Mouse (Mus musculus) erythroid progenitor cell, adult 5-6 weeks (primary cell): ENCODE data around the gene Prkag2. TPM values are rescaled to one million over a fixed set of nuclear protein-coding genes. Genes with fewer than 3 reads are reported as not detected.

ENCODE experiments used
- ATAC-seq: replicated peaks from 2 replicates; pipeline ENCODE4 v1.8.0; 2016; ENCODE audit warnings: moderate number of reproducible peaks, mild to moderate bottlenecking, moderate TSS enrichment, inconsistent platforms; ENCODE audit not compliant: poor library complexity, low FRiP score, severe bottlenecking
- total RNA-seq, 2 experiments: library from RNA; stranded (forward) in 1 of 2; stranded (reverse) in 1 of 2; fragments of 150-400 nt in 1 of 2; fragments of 186-747, 209-891 nt in 1 of 2; gene quantifications; 2 replicates each; pipeline versions ENCODE4 v1.2.3 to v1.2.4; 2015 to 2017; ENCODE audit warnings: low replicate concordance in 2 of 2

The Prkag2 gene
- total RNA-seq (2015; ENCODE audit: low replicate concordance) (2.5 and 7.5 TPM in 2 replicates), total RNA-seq (2017; ENCODE audit: low replicate concordance) (1.7 and 5.9 TPM in 2 replicates)

GRCm38 (mm10) chr5:25100516-25101125 is at the start of gene Prkag2:
Gene Prkag2 (minus strand): TSS chr5:25100642.
- no peak for ATAC-seq

- ATAC-seq = no peak
Observed at GRCm38 (mm10) chr5:25149331-25149965, 49.0 kb upstream of the Prkag2 start.

- no peak for ATAC-seq
Observed at GRCm38 (mm10) chr5:25146705-25147104, 46.3 kb upstream of the Prkag2 start.

DNA sequence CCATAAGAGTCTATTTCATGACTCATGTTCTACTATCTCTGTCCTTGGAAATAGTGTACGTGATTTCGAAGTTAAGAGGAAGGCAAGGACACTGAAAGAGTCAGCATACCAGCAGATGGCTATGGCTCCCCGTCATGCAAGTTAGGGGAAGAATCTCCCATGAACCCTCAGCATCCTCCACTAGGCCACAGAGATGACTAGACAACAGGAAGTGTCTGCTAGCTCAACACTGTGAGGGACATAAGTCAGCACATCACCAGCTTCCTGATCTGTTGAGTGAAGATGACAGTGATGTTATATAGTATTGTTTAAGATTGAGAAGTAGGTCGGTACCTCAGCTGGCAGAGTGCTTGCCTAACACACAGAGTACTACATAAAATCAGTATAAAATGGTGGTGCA is 27.4 kb upstream of the Prkag2 start:
- no peak for ATAC-seq

GRCm38 (mm10) chr5:25125884-25126560 is 25.6 kb upstream of the Prkag2 start:
- ATAC-seq = no peak

DNA sequence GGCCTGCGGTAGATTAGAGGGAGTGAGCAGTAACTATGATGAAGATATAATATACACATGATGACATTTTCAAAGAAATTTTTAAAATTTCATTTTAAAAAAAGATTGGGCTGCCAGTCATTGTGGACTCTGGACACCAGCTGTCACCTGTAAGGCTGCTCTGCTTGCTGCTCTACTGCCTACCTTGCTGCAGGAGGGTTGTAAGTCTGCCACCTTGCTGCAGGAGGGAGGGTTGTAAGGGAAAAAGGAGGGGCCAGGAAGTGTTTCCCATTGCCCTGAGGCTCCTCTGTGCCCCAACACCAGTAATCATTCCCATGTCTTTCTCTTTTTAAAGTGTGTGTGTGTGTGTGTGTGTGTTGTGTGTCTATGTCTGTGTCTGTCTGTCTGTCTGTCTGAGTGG is 22.1 kb upstream of the Prkag2 start:
- no peak for ATAC-seq

DNA sequence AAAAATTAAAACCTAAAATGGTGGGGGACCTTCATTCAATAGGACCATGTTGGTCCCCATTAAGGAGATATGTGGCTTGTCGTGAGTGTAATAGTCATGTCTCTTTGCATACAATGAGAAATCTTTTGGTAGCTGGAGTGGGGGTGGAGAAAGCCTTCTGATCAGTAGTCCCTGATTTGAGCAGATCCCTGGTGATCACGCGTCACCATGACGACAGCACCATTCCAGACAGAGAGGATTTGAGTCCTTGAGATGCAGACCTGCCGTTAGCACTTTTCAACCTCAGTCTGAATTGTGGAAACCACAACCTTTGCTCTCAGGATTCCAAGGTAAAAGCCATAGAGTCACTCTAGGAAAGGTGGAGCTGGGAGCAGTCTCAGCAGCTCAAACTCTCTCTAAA is 18.7 kb upstream of the Prkag2 start:
- ATAC-seq = no peak

DNA sequence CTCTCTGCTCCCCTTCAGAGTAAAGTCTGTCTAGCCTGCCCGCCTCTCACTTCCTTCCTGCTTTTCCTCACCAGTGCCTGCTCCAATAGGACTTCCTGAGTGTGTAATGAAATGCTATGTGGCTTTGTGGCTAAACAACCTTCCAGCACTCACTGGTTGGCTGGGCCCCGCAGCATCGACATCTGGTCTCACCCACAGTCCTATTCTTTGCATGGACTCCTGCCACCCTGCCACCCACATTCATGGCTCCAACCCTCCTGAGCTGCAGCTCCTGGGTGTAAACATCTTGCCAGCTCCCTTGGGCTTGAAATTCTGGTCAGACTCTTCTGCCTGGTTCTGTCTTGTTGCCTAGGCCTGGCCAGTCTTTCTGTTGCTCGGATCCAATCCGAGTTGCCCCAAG is 15.6 kb upstream of the Prkag2 start:
- no peak for ATAC-seq

DNA sequence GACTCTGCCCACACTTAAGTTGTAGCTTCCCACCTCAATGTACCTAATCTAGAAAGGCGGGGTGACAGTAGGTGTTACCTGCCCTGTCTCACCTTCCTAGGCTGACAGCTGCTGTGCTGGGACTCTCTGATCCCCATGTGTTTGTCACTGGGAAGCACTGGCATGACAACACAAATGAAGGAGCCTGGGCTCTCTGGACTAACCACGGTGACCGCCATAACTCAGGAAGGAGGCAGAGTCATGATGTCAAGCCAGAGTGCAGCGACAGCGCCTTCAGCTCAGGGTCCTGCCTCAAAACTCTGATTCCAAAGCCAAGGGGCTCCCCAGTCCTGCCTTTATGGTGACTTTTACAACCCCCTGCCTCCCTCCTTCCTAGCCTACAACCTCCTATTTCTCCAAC is 14.8 kb upstream of the Prkag2 start:
- no peak for ATAC-seq

DNA sequence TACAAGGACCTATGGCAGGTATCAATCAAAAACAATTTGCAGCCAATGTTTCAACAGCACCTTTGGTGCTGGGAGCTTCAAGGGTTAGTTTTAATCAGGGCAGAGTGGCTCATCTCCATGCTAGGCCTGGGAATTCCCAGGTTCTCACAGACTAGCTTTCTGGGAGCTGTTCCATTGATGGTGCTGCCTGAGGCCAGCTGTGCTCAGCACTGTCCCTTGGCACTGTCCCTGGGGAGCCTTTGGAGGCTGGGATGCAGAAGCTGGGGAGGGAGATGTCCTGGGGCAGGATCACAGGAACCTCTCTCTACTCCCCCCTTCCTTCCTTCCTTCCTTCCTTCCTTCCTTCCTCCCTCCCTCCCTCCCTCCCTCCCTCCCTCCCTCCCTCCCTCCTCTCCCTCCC is 13.7 kb upstream of the Prkag2 start:
- ATAC-seq = no peak

- no peak for ATAC-seq
Observed at GRCm38 (mm10) chr5:25110314-25110713, 9.9 kb upstream of the Prkag2 start.

DNA sequence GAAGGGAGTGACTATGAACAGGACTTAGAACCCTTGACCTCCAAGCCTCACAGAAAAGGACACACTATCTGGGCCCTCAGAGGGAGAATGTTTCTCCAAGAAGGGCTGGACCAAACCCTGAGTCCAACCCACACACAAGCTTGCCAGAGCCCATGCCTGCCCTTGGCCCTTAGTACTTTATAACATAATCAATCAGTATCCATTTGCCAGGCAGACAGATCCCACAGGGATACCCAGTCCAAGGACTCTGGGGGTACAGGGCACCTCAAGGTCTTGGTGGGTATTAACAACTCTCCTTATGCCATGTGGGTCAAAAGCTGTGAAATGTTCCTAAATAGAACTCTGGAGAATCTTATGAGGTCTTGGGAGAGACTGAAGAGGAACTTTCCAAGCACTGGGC is 5.3 kb upstream of the Prkag2 start:
- no peak for ATAC-seq

GRCm38 (mm10) chr5:25101126-25101523 is 683 bp upstream of the Prkag2 start:
- ATAC-seq = no peak

DNA sequence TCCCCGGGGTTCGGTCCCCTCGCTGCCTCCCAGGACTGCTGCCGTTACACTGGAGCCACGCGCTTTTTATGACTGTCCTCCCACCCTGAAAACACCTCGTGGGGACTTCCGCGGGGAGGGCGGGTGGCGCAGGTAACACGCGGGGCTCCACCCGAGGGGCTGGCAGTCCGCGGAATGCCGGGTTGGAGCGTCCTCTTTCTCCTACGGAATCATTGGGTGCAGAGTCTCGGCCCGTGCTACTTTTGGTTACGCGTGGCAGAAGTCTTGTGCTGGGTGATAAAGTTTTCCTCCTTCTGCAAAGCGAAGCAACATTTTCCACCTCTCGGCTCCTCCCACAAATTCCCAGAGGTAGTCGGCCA is 306 bp downstream of the Prkag2 start:
- ATAC-seq = no peak

DNA sequence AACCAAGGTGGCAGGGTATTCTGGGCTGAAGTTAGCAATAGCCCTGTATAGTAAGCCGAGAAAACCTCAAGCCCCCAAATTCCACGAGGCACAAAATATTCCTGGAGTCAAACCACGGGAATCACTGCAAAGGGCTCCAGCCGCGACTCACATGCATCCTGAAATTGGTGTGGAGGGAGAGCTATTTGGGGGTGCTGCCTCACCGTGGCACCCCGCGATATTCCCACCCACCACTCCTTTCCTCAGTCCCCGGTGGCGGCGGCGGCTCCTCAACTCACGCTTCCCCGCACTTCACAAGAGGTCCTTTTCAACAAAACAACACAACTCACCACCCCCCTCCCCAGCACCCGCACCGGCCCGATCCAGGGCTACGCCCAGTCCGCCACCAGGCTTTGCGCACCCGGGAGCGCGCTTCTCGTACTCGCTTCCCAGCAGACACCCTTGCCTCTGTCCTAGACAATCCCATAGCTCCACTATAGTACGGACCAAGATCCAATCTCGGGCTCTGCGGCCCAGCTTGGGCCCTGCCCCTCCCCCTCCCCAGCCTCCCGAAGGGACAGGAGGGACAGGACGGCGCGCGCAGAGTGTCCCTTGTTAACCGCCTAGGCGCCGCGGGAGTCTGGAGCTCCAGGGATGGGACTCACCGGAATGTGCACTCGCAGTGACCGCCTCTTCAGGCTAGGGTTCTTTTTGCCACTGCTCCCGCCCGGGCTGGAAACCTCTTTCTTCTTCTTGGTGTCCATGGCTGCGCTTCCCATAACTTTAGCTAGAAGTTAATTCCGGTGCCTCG is 880 bp downstream of the Prkag2 start:
- ATAC-seq = no peak

GRCm38 (mm10) chr5:25097891-25098290 is 2.6 kb downstream of the Prkag2 start:
- no peak for ATAC-seq

DNA sequence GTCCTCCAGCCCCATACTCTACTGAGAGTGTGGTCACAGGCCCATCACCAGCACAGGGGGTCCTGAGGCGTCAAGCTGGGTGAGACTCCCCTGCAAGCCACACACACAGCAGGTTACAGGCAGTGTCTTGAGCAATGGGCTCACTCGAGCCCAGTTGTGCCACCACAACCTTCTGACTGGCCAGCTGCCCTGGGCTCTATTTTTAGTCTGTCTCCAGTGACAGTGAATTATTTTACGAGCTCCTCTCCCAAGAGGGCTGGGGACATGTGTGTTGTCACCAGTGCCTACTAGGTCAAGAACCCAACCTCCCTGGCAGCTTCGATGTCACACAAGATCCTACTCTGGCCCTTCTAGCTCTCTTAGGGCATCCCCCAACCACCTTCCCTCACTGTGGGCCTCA is 4.0 kb downstream of the Prkag2 start:
- no peak for ATAC-seq

DNA sequence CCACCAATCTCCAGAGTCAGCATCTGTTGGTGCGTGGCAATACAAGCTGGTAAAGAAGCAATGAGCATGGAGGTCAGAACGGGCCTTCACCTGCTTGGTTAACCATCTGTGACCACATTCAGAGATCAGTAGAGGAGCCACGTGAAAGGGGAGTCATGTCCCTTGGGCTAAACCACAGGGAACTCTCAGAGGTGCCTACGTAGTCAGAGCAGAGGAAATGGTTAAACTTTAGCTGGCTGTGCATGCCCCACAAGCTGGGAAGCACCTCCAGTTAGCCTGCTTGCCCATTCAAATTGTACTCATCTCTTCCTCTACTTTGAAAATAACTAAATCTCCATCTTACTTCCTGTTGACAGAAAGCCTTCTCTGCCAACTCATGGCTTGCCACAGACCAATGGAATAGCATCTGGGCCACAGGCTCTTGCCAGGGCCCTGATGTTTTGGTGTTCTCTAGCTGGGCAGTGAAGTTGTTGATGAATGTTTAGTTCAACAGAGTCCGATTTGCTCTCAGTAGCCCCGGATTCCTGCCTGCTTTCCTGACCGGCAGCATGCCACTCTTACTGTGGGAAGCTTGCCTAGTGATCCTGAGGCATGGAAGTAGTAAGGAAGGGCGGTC is 7.7 kb downstream of the Prkag2 start:
- no peak for ATAC-seq

GRCm38 (mm10) chr5:25089258-25089972 is 11.0 kb downstream of the Prkag2 start:
- no peak for ATAC-seq

- no peak for ATAC-seq
Observed at GRCm38 (mm10) chr5:25088633-25089032, 11.8 kb downstream of the Prkag2 start.
